Mouse (Mus musculus) thymus, postnatal 0 days (tissue): ENCODE results near the gene Lbh. TPM values are rescaled to one million over a fixed set of nuclear protein-coding genes. Genes with fewer than 3 reads are reported as not detected.

Source experiments
- DNase-seq: peaks from one replicate; pipeline ENCODE4 v3.0.0-alpha.2; 2015; ENCODE audit warnings: low spot score
- polyA plus RNA-seq: library from polyadenylated mRNA; unstranded; fragments of >200 nt; fragmentation: Nextera tagmentation; extraction: Ambion mirVana; gene quantifications from 2 replicates; pipeline ENCODE4 v1.2.1, GENCODE M21; 2015

The Lbh gene
- polyA plus RNA-seq, 1 experiment from 2014 or later = 9.5 TPM

- DNase-seq = no peak
Observed at GRCm38 (mm10) chr17:72970631-72971161, 52.6 kb downstream of the Lbh start.

DNA sequence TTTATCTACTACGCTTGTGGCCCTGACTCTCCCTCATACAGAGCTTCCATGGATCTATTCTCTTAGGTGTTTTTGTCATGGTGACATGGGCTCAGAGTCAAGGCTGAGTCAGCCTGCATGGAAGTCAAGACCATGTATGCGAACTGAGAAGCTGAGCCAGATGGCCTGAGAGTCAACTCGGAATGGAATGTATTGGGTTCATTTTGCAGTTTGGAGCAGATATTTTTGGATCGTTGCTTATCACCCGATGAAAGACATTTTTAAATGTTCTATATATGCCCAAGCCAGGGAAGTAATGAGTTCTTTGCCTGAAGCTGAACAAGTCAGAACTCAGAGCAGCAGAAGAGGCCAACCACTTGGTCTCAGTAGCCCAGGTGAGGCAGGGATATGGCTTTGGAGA, 54.9 kb downstream of the Lbh start:
- no peak for DNase-seq

DNA sequence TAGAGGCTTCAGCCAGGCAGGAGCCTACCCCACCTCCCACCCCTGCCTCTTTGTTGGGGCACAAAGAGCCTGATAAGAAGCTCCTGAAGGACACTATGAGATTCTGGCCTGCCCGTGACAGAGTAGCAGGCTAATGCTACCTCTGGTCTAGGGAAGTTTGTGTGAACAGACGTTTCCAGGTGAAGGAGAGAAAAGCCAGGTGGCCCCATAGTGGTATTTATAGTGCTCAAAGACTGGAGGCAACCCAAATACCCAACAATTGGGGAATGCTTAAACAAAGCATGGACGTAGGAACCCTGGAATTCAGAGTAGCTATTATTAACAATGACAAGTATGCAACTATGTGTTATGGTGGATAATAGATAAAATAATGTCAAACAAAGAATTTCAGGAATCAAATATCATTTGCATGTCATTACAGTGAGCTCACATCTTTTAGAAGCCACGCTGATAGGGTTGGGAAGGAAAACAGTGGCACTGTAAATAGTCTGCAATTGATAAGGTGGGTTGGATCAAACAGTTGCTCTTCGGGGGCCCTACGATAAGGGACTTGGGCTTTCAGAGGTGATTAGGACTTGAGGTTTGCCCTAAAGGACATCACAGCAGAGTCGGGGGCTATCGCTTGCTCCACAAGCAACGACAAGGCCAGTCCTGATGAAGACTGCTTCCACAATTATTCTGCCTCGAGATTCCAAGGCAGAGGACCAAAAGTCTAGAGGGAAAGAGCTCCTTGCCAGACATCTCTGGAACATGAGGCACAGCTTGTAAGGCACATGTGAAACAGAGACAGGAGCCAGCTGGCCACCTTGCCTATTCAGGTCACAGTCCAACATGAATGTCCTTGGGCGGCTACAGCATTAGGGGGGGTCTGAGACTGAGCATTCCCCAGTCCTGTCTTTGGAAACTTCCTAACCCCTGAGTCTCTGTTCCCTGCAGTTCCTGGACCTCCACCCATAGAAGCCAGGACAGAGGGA, 58.4 kb downstream of the Lbh start:
- no peak for DNase-seq

DNA sequence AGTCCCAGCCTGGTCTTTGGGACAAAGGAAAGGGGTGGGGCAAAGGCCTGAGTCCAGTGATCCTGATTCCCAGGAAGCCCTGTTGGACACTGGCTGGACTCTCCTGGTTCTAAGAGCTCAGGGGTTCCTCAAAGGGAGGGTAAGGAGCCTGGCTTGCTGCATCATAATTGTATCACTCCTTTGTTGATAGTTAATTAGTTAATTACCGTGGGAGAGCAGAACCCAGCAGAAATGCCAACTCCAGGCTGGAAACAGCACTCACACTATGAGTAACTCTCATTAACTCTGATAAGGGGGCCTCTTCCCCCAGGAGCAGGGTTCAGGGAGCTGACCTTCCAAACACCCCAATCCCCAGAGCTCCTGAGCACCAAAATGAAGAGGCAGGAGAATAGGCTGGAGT, 59.5 kb downstream of the Lbh start:
- DNase-seq = no peak

DNA sequence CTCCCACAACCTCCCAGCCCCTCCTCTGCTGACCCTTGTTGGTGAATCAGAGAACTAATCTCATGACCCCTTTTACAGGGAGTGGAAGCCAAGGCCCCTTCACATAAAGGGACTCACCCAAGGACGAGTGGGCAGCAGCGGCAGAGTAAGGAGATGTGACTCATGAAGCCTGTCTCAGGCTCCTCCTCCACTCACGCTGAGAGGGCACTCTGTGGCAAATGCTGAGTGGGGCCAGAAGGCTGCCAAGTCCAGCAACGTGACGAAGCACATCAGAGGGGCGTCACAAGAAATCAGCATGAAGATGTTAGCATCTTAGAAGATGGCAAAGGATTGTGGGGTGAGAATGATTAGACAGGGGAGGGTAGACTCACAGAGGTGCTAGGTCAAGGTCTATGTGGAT, 64.1 kb downstream of the Lbh start:
- DNase-seq = no peak

DNA sequence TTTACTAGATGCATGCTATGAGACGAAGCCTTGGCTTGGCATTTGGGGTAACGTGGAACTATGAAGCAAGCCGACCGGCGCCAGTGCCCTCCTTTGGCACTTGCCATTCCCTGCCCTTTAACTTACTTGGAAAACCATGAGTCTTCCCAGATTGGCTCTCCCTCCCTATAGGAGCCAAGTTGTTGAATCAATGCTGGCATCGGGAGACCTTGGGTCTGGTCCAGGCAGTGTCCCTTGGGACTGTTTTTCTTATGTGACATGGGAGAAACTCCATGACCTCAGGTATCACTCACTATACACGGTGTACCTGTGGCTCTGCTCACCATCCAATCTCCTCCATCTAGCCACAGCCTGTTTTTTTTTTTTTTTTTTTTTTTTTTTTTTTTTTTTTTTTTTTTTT, 65.4 kb downstream of the Lbh start:
- DNase-seq = no peak

- no peak for DNase-seq
Observed at GRCm38 (mm10) chr17:72989025-72989424, 70.9 kb downstream of the Lbh start.

Other genes starting within 250 kb of the Lbh start
- gene Ypel5, start 81.9 kb upstream of the Lbh start, polyA plus RNA-seq = 83.2 and 83.8 TPM in 2 replicates
- 4.5 and 5.4 TPM in 2 replicates for gene Lclat1, start 189.7 kb downstream of the Lbh start, polyA plus RNA-seq